Mouse (Mus musculus) lung, adult 2 months (tissue): ENCODE measurements around the gene Cygb.

ENCODE experiments used
- CTCF ChIP-seq: fragments of 200-500 bp; IDR thresholded peaks from 2 replicates; pipeline ENCODE4 v1.5.1; 2011; ENCODE audit warnings: mild to moderate bottlenecking, low read length, control low read depth; ENCODE audit not compliant: insufficient read depth
- POLR2A ChIP-seq: fragments of 200-500 bp; IDR thresholded peaks from 2 replicates; pipeline ENCODE4 v1.6.1; 2011; ENCODE audit warnings: low read depth, mild to moderate bottlenecking, control low read depth, low read length, borderline replicate concordance; ENCODE audit errors: extremely low read depth

DNA sequence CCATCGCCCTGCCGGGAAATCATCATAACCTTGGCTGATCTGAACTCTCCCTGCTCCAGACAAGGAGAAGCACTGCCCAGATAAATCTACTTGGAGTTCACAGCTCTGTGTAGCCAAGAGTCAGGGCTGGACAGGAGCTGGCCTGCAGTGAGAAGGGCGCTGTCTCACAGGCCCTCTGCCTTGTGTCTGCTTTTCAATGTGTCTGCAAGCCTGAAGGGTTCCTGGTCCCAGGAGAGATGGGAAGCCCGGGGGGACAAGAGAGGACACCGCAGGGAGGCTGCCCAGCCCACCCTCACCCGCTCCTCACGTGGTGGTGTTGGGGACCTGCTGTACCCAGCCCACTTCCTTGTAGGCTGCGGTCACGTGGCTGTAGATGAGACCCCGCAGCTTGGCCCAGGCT is 5.1 kb downstream of the Cygb start:
- TF ChIP-seq POLR2A (no peak), CTCF (no peak)
